Mouse (Mus musculus): ENCODE results near the gene Plpp1.

GRCm38 (mm10) chr13:112857921-112858320, 57.3 kb downstream of the Plpp1 start:
- no peak for TF ChIP-seq CTCF (conservative IDR thresholded peaks at IDR 0.05; ENCODE audit: insufficient read depth, insufficient read length, low read depth, low read length)
- no peak for TF ChIP-seq POLR2A (IDR thresholded peaks at IDR 0.05; ENCODE audit: low read depth, low read length)
